Mouse (Mus musculus) kidney, postnatal 36 days (tissue): ENCODE results near the gene Pelp1.
"Not testable (repeated sequence)": the region's sequence is repeated elsewhere in the genome, so short reads cannot be mapped to it uniquely, and the experiment has no call there.

ENCODE experiments used
- DNase-seq, 2 experiments: peaks; one replicate each; pipeline ENCODE4 v3.0.0; 2021 to 2022; ENCODE audit warnings: mixed read lengths in 2 of 2

The Pelp1 gene

DNA sequence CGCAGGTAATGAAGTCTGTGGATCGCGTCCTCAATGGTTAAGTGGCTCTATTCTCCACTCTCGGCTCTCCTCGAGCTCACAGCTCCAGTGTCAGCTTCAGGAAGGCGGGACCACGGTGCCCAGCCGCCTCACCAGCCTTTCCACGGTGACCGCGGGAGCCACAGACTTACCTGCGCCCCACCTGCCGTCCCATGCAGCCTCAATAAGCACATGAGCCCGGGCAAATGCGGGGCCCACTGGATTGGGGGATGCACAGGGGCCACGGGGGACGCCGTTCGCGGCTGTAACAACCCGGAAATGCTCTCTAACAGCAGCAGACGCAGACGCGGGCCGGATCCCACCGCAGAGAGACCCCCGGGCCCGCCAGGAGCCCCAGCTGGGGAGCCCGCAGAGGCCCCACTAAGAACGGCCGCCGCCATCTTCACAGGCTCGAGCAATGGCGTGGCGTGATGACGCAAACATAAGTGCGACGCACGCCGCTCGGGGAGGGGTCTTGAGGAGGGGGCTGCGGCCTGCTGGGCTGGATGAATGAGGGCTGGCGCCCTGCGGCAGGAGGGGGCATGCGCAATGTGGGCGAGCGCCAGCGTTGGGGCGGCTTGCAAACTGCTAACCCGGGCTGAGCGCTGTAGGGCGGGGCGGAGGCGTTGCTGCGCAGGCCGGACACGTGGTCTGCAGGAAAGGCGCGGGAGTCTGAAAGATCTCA lies at the start of gene Pelp1:
Gene Pelp1 (minus strand): TSS at position 438 of the 703 bp plus-strand sequence.
- peak; percentile 82 to 88 for DNase-seq

- peak in 1 of 2 experiments; percentile 29 for DNase-seq
These were observed 49.1 kb upstream of the Pelp1 start, which contains the start of gene Zmynd15 for GRCm38 (mm10) chr11:70458688-70459600. Gene Zmynd15 (plus strand): TSS chr11:70459433.

DNA sequence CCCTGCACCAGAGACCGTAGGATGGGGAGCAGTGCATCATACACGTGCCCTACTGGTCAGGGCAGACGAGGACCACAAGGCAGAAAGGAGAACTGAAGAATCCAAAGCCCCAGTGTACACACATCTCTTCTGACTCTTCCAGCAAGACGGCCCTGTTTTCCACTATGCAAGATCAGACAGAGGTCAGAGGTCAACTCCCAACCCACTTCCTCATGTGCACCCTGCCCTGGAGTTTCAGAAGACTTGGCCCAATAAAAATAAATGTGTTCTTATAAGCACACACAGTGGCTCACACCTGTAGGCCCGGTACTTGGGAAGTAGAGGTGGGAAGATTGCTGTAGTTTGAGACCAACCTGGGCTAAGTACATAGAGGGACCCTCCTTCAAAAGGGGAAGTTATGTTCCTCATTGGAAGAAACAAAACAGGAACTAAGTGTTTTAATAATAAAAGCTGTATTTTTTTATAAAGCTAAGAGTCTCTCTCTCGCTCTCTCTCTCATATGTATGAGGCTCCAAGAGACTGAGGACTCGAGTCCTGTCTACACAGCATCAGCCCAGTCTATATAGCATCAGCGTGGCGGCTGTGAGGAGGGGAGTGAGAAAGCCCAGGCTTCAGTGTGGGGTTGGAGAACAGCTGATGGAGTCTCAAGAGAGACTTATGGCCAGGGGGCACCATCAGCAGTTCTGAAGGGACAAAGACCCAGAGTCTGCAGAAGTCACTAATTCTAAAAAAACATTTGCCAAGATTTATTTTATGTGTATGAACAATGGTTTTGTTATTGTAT lies 43.6 kb upstream of the Pelp1 start:
- peak in 1 of 2 experiments; percentile 33 for DNase-seq

DNA sequence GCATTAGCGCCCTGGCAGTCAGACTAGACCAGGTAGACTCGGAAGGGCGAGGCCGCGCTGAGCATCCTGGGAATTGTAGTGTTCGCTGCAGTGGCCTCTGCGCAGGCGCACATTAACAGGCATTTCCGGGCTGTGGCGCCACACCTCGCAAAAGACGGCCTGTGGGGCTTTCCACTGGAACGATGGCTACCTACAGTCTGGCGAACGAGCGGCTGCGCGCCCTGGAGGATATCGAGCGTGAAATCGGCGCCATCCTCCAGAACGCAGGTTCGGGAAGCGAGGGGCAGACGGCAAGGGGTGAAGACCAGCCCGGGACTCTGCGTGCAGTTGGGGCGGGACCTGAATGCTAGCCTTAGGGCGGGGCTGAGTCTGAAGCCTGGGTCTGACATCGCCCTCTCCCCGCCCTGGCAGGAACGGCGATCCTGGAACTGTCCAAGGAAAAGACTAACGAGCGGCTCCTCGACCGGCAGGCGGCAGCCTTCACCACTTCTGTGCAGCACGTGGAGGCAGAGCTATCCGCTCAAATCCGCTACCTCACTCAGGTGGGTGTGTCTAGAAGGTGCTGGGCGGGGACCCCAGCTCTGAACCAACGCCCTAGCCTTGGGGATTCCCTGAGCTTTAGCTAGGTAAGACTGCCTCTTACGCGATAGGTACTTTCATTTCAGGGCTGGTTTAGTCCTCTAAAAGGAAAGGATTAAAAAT lies 42.1 kb upstream of the Pelp1 start, which contains the start of gene Med11:
Gene Med11 (plus strand): TSS at position 123 of the 702 bp plus-strand sequence.
- DNase-seq, result peak; percentile 99

- DNase-seq, result no peak
These were observed 41.1 kb upstream of the Pelp1 start for GRCm38 (mm10) chr11:70450926-70451325.

- no peak for DNase-seq
These were observed 37.5 kb upstream of the Pelp1 start for GRCm38 (mm10) chr11:70447373-70447772.

- no peak for DNase-seq
These were observed 36.9 kb upstream of the Pelp1 start for GRCm38 (mm10) chr11:70446756-70447155.

GRCm38 (mm10) chr11:70444667-70445066 lies 34.8 kb upstream of the Pelp1 start:
- DNase-seq, result no peak

DNA sequence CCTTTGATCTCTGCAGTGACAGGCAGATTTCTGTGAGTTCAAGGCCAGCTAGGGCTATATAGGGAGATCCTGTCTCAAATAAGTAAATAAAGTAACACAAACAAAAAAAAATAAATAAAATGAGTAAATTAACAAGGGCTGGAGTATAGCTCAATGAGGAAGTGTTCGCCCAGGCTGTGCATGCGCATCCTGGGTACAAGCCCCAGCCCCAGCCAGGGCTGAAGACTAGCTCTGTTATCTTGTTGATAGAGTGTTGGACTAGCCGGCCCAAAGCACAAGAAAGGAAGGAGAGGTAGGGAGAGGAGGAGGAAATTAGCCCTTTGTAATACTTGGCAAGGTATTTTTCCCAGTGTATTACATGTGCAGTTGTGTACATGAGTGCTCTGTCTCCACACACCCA lies 34.1 kb upstream of the Pelp1 start:
- no peak for DNase-seq

GRCm38 (mm10) chr11:70441882-70442281 lies 32.1 kb upstream of the Pelp1 start:
- no peak for DNase-seq

DNA sequence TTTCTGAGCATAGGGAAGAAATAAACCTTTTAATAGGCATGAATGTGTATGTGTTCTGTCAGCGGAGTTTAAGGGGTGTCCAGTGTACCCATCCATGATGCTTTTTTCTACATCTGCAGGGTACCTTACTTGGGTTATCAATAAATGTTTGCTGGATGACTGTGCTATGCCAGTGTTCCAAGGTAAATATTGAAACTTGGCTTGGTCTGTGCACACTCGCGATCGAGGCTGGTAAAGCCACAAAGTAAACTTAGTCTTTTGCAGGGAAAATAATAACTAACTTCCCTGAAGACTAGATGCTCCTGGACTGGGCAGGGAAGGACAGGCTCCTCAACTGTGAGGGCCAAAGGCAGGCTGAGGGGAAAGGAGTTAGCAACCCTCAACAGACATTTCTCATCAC lies 30.8 kb upstream of the Pelp1 start:
- DNase-seq, result no peak

- no peak for DNase-seq
These were observed 29.0 kb upstream of the Pelp1 start for GRCm38 (mm10) chr11:70438728-70439374.

GRCm38 (mm10) chr11:70437426-70437825 lies 27.6 kb upstream of the Pelp1 start:
- no peak for DNase-seq

- no peak for DNase-seq
These were observed 25.6 kb upstream of the Pelp1 start for GRCm38 (mm10) chr11:70435476-70435875.

DNA sequence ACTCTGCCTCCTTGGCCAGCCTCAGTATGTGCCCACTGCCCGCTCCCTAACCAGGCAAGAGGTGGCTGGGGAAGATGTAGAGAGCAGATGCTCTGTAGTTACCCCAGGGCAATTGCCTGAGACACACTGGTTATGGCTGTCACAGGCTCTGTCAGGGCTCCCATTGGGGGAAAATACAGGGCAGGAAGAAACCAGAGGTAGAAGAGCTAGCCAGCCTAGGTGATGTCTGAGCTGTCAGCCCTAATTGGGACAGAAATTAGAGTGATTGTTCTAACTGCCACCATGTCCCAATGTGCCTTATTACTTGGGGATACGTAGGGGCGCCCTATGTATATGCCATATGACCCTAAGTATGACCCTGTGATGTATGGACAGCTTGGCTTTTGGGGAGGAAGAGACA lies 24.1 kb upstream of the Pelp1 start:
- DNase-seq, result no peak

- no peak for DNase-seq
These were observed 23.7 kb upstream of the Pelp1 start for GRCm38 (mm10) chr11:70433569-70433943.

DNA sequence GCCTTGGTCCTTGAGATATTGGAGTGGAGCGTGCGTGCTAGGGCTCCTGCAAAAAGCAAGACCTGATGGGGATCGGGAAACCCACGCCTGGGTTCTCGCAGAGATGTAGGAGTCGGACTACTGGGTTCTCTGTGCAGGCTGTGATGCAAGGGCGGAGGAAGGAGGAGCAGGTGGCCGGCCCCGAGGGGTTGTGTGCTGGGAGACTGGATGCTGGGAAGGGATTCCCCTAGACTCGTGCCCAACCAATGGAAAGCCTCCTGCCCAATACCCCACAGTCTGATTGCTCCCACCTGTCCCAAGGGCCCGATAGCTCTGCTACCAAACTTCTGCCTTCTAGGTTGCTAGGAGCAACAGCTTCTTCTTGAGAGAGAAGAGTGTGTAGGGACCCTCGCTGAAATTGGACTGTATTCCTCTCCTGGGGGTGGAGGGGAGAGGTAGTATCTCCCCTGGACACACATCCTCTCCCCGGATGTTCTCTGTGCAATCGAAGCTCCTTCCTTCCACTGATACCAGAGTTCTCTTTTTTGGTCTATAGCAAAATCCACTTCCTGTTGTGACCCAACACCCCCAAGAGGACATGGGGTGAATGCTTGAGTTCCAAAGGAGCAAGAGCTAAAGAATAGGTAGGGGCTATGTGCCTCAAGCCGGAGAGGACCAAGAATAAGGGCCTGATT lies 23.2 kb upstream of the Pelp1 start:
- DNase-seq, result no peak

DNA sequence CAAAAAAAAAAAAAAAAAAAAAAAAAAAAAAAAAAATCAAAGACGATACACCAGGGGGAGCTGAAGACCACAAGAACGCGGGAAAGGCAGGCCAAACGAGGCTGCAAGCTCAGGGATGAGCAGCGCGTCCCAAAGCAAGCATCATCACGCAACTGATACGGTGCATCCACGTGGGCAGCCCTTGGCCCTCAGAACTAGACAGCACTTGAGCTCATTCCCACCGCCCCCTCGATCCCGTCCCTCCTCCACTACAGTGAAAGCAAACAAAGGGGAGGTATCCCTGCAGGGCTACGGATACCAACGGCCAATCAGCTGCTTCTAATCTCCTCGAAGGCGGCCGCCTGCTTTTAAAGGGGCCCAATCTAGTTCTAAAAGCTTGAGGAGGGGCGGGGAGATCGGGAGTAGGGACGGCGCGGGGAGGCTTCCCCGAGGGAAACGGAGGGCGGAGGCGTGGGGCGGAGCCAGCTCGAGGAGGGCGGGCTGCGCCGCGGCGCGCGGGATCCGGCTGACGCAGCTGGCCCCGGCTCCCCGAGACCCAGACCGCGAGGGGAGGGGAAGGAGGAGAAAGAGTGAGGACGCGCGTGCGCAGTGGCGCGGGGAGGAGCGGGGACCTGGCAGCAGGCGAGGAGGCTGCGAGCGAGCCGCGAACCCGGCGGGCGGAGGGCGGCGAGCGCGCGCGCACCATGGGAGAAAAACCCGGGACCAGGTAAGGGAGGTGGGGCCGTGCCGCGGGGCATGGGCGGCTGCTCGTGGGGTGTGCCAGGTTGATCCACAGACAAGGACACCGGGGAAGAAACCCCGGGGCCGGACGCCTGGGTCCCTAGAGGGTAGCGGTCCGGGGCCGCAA lies 22.4 kb upstream of the Pelp1 start, which contains the start of gene Arrb2:
Gene Arrb2 (plus strand): TSS at position 588 of the 847 bp plus-strand sequence.
- peak; percentile 98 to 99 for DNase-seq

DNA sequence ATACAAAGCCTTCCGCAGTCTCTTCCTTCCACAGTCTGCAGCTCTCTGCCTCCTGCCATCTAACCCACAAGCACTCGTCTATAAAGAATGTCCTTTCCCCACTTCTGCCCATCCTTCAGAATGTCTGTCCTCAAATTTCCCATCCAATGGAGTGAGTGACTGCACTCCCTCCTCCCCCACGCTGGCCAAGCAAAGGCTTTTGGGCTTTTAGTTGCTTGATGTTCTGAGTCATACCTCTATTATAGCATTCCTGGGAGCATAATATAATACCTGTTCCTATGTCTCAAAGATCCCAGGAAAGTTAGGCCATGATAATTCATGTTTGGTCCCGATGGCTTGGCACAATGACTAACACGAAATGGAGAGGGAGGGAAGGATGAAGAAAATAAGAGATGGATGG lies 21.7 kb upstream of the Pelp1 start:
- DNase-seq, result no peak

DNA sequence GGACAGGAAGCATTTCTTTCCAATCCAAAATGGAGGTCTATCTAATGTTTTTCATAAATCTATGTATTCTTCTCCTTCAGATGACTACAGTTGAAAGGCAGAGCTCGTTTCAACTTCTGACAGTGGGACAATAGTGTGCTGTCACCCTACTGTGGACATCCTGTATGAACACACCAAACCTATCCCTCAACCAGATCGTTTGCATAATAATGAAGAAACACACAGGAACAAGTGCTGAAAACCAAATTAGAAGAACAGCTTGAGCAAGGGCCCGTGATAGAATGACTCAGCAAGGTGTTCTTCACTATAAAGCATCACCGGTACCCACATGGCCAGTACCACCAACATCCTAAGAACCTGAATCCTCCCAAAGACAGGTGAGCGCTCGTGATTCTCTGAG lies 16.8 kb upstream of the Pelp1 start:
- DNase-seq, result not testable (repeated sequence)
